Mouse (Mus musculus) C2C12 (cell line): ENCODE data around the gene Snx4.

Experiments used
- CEBPB ChIP-seq: IDR thresholded peaks from one replicate; pipeline ENCODE4 v1.6.1; 2011; ENCODE audit warnings: low read depth, mild to moderate bottlenecking, control low read depth, moderate library complexity
- CTCF ChIP-seq: IDR thresholded peaks from one replicate; pipeline ENCODE4 v1.5.1; 2011; ENCODE audit not compliant: control insufficient read depth, insufficient read depth, insufficient read length
- FOSL1 ChIP-seq: IDR thresholded peaks from one replicate; pipeline ENCODE4 v1.8.0; 2011; ENCODE audit warnings: mild to moderate bottlenecking, low read length; ENCODE audit not compliant: poor library complexity, insufficient read depth, severe bottlenecking
- MAX ChIP-seq: IDR thresholded peaks from one replicate; pipeline ENCODE4 v1.6.1; 2011; ENCODE audit warnings: mild to moderate bottlenecking, control low read depth
- MYOD1 ChIP-seq: IDR thresholded peaks from one replicate; pipeline ENCODE4 v1.6.1; 2011; ENCODE audit warnings: low read depth; ENCODE audit not compliant: control insufficient read depth, insufficient read length
- MYOG ChIP-seq: IDR thresholded peaks from one replicate; pipeline ENCODE4 v1.6.1; 2011; ENCODE audit not compliant: control insufficient read depth, insufficient read length; ENCODE audit errors: extremely low read depth
- USF1 ChIP-seq: IDR thresholded peaks from one replicate; pipeline ENCODE4 v1.6.1; 2011; ENCODE audit warnings: low read depth, mild to moderate bottlenecking, control low read depth, moderate library complexity

- TF ChIP-seq CTCF = no peak
- TF ChIP-seq FOSL1 = no peak
- TF ChIP-seq USF1 = no peak
- TF ChIP-seq CEBPB = no peak
- TF ChIP-seq MAX = no peak
- TF ChIP-seq MYOD1 = no peak
- no peak for TF ChIP-seq MYOG
Observed at GRCm38 (mm10) chr16:33210812-33211211, 40.4 kb upstream of the Snx4 start.
